In genomic region chr19:57544229-57544879, GRCm38 (mm10) we compare ENCODE assay signal across 10 mouse cellular contexts.
A peak's percentile ranks its signal among the peaks of the same experiment; 100 is the strongest.
DNase-seq lines count a peak whose midpoint lies in the region; ATAC-seq and TF ChIP-seq lines count a peak whose summit lies in the region.
"Had no signal": no experiment of that assay in that cellular context is flagged by ENCODE, and none has a peak within 500 bp of the region (broad histone marks: within the 10 kb centered on the region; RNA-seq: fewer than 3 reads in every experiment).

No protein-coding gene starts in this region.

- H3K27ac ChIP-seq in kidney, postnatal 0 days = no peak overlapping the region
- peak overlapping the region; percentile 11 for H3K27ac ChIP-seq in cortical plate, adult 2 months (ENCODE audit: insufficient read depth, low read length)
- peak overlapping the region; percentile 3; the same call in 1 of the 2 replicates for H3K27ac ChIP-seq in embryonic facial prominence, embryonic 14.5 days (replicated peaks; ENCODE audit: low read depth, low read length)
- no peak overlapping the region for H3K27ac ChIP-seq in limb, embryonic 12.5 days
- H3K27ac ChIP-seq: intestine, embryonic 15.5 days; lung, embryonic 15.5 days had no signal

- 74% methylated on average over 17 of the region's 17 CpGs for WGBS in kidney, postnatal 0 days
- 54% methylated on average over 17 of the region's 17 CpGs for WGBS in embryonic facial prominence, embryonic 14.5 days
- WGBS in limb, embryonic 12.5 days = 37% methylated on average over 17 of the region's 17 CpGs

- no peaks in the 10 kb centered on the region for H3K27me3 ChIP-seq in kidney, postnatal 0 days (ENCODE audit: insufficient read depth, low read length)
- no peaks in the 10 kb centered on the region for H3K27me3 ChIP-seq in embryonic facial prominence, embryonic 14.5 days (replicated peaks; ENCODE audit: control insufficient read depth, insufficient read depth, low read length)
- H3K27me3 ChIP-seq in limb, embryonic 12.5 days = peaks cover 4% of the 10 kb centered on the region; the same call in 1 of the 2 replicates
- H3K27me3 ChIP-seq: heart, embryonic 12.5 days; intestine, embryonic 15.5 days; lung, embryonic 15.5 days had no signal

- no peak for ATAC-seq in kidney, postnatal 0 days (replicated peaks; ENCODE audit: low FRiP score, low read depth)
- ATAC-seq in embryonic facial prominence, embryonic 14.5 days (ENCODE audit: low read depth) = no peak
- ATAC-seq in limb, embryonic 12.5 days (ENCODE audit: insufficient number of reproducible peaks, insufficient read depth, low FRiP score, low TSS enrichment, low read depth) = no peak
- ATAC-seq: intestine, embryonic 15.5 days had no signal

- no peak for TF ChIP-seq CTCF in kidney, postnatal 0 days (IDR thresholded peaks at IDR 0.05; ENCODE audit: low read depth)
- no peak for TF ChIP-seq CTCF in cortical plate, adult 2 months (IDR thresholded peaks at IDR 0.05; ENCODE audit: extremely low read depth, insufficient read depth, low read length)

- 0 out of 2 replicates have a peak overlapping the region, but pooled peaks have one; percentile 24 for H3K4me3 ChIP-seq in kidney, postnatal 0 days (replicated peaks; ENCODE audit: low read depth, low read length)
- H3K4me3 ChIP-seq in cortical plate, adult 2 months (ENCODE audit: insufficient read depth, low read length) = no peak overlapping the region
- no peak overlapping the region for H3K4me3 ChIP-seq in embryonic facial prominence, embryonic 14.5 days (ENCODE audit: low read depth, low read length)
- H3K4me3 ChIP-seq in limb, embryonic 12.5 days (replicated peaks) = no peak overlapping the region; the same call in 1 of the 2 replicates
- H3K4me3 ChIP-seq: heart, embryonic 12.5 days; intestine, embryonic 15.5 days had no signal

- TF ChIP-seq POLR2A in cortical plate, adult 2 months (IDR thresholded peaks at IDR 0.05; ENCODE audit: extremely low read depth, insufficient read depth, low read length) = no peak

- DNase-seq in kidney, postnatal 0 days (ENCODE audit: low spot score) = no peak
- DNase-seq in kidney, postnatal 10 days = no peak
- no peak for DNase-seq in embryonic facial prominence, embryonic 14.5 days (ENCODE audit: low spot score)
- DNase-seq in spleen, postnatal 14 days (ENCODE audit: low spot score in 2 of 2) = no peak
- no peak for DNase-seq in urinary bladder, adult 2 months (ENCODE audit: low spot score)

- H3K36me3 ChIP-seq in kidney, postnatal 0 days (ENCODE audit: insufficient read depth, low read length) = no peaks in the 10 kb centered on the region
- no peaks in the 10 kb centered on the region for H3K36me3 ChIP-seq in embryonic facial prominence, embryonic 14.5 days (ENCODE audit: control insufficient read depth, insufficient read depth, low read length)
- H3K36me3 ChIP-seq in limb, embryonic 12.5 days = no peaks in the 10 kb centered on the region
- H3K36me3 ChIP-seq: heart, embryonic 12.5 days; intestine, embryonic 15.5 days; lung, embryonic 15.5 days had no signal

- H3K4me1 ChIP-seq in kidney, postnatal 0 days (replicated peaks; ENCODE audit: insufficient read depth, low read length) = no peaks in the 10 kb centered on the region
- H3K4me1 ChIP-seq in cortical plate, adult 2 months (ENCODE audit: control insufficient read depth, insufficient read depth, low read length) = peaks cover 8% of the 10 kb centered on the region
- peaks cover 17% of the 10 kb centered on the region for H3K4me1 ChIP-seq in embryonic facial prominence, embryonic 14.5 days (ENCODE audit: control insufficient read depth, insufficient read depth, low read length)
- H3K4me1 ChIP-seq in limb, embryonic 12.5 days (replicated peaks) = peaks cover 18% of the 10 kb centered on the region
- H3K4me1 ChIP-seq: heart, embryonic 12.5 days; lung, embryonic 15.5 days had no signal

- no peaks in the 10 kb centered on the region for H3K9me3 ChIP-seq in kidney, postnatal 0 days (replicated peaks; ENCODE audit: low read length)
- 0 out of 2 replicates have a peak, but pooled peaks cover 3% of the 10 kb centered on the region for H3K9me3 ChIP-seq in embryonic facial prominence, embryonic 14.5 days (ENCODE audit: control insufficient read depth, low read length)
- no peaks in the 10 kb centered on the region for H3K9me3 ChIP-seq in limb, embryonic 12.5 days
- H3K9me3 ChIP-seq: heart, embryonic 12.5 days; intestine, embryonic 15.5 days; lung, embryonic 15.5 days had no signal

- H3K9ac ChIP-seq in kidney, postnatal 0 days (ENCODE audit: low read depth, low read length) = no peak overlapping the region
- H3K9ac ChIP-seq in embryonic facial prominence, embryonic 14.5 days (ENCODE audit: low read depth, low read length) = 0 out of 2 replicates have a peak overlapping the region, but pooled peaks have one; percentile 42
- H3K9ac ChIP-seq in limb, embryonic 12.5 days (replicated peaks) = no peak overlapping the region
- H3K9ac ChIP-seq: heart, embryonic 12.5 days; intestine, embryonic 15.5 days; lung, embryonic 15.5 days had no signal

- 0 out of 2 replicates have a peak overlapping the region, but pooled peaks have one; percentile 49 for H3K4me2 ChIP-seq in kidney, postnatal 0 days (ENCODE audit: low read length)
- peak overlapping the region; percentile 46 for H3K4me2 ChIP-seq in embryonic facial prominence, embryonic 14.5 days (ENCODE audit: low read depth, low read length)
- peak overlapping the region; percentile 39 for H3K4me2 ChIP-seq in limb, embryonic 12.5 days

Comparison
In these comparisons a context has a peak if more than half of its experiments do, and no peak if none do; other contexts are left out.
1. H3K27ac ChIP-seq: peak in cortical plate, adult 2 months (single experiment) and embryonic facial prominence, embryonic 14.5 days (single experiment); none in kidney, postnatal 0 days (single experiment) and limb, embryonic 12.5 days (single experiment).
2. Peak in every context shown above with its lines, with median percentiles within 50 percentile points of each other: H3K4me2 ChIP-seq.